Mouse (Mus musculus) ES-Bruce4 (cell line): ENCODE measurements around the gene Cd9. TPM values are rescaled to one million over a fixed set of nuclear protein-coding genes. Genes with fewer than 3 reads are reported as not detected.
A peak's percentile ranks its signal among the peaks of the same experiment; 100 is the strongest.

Experiments
- H3K27ac ChIP-seq: 2 replicates; pipeline ENCODE4 v1.5.1; 2012; ENCODE audit warnings: low read length, inconsistent platforms; ENCODE audit not compliant: insufficient read depth
- H3K27me3 ChIP-seq: 2 replicates; pipeline ENCODE4 v1.6.1; 2012; ENCODE audit warnings: mild to moderate bottlenecking, low read length, inconsistent platforms; ENCODE audit not compliant: control insufficient read depth, poor library complexity, insufficient read depth, severe bottlenecking
- H3K36me3 ChIP-seq: 2 replicates; pipeline ENCODE4 v1.6.1; 2012; ENCODE audit warnings: inconsistent platforms, mild to moderate bottlenecking, low read length, moderate library complexity; ENCODE audit not compliant: control insufficient read depth, poor library complexity, insufficient read depth, severe bottlenecking
- H3K4me1 ChIP-seq: one replicate; pipeline ENCODE4 v1.8.1; 2011; ENCODE audit warnings: low read length; ENCODE audit not compliant: control insufficient read depth, insufficient read depth
- H3K4me3 ChIP-seq: 2 replicates; pipeline ENCODE4 v1.5.1; 2011; ENCODE audit warnings: low read depth, mild to moderate bottlenecking, low read length
- H3K9ac ChIP-seq: 2 replicates; pipeline ENCODE4 v1.6.1; 2012; ENCODE audit warnings: low read depth, mild to moderate bottlenecking, inconsistent platforms; ENCODE audit not compliant: poor library complexity, severe bottlenecking
- H3K9me3 ChIP-seq: replicated peaks from 2 replicates; pipeline ENCODE4 v1.6.1; 2012; ENCODE audit warnings: mild to moderate bottlenecking, low read length, inconsistent platforms; ENCODE audit not compliant: control insufficient read depth, poor library complexity, insufficient read depth, severe bottlenecking
- CTCF ChIP-seq: IDR thresholded peaks from one replicate; pipeline ENCODE4 v1.8.1; 2011; ENCODE audit warnings: low read depth, low read length
- EP300 ChIP-seq: IDR thresholded peaks from 2 replicates; pipeline ENCODE4 v1.6.1; 2011; ENCODE audit warnings: low read depth, low read length; ENCODE audit not compliant: insufficient read depth
- POLR2A ChIP-seq: IDR thresholded peaks from one replicate; pipeline ENCODE4 v1.8.1; 2011; ENCODE audit warnings: low read length; ENCODE audit not compliant: insufficient read depth
- polyA plus RNA-seq: library from polyadenylated mRNA; stranded (reverse); fragments of >200 nt; gene quantifications from 2 replicates; pipeline ENCODE4 v1.2.4, GENCODE M21; 2011; ENCODE audit warnings: low read depth; ENCODE audit not compliant: missing spikeins, insufficient read depth, insufficient read length

Gene Cd9
- polyA plus RNA-seq, 1 experiment = 417 TPM

- no peaks in the 10 kb centered on the region for H3K27me3 ChIP-seq
- no peak overlapping the region for H3K9ac ChIP-seq
- no peaks in the 10 kb centered on the region for H3K9me3 ChIP-seq
- H3K4me1 ChIP-seq = peaks cover 5% of the 10 kb centered on the region
- H3K36me3 ChIP-seq = no peaks in the 10 kb centered on the region
- H3K27ac ChIP-seq = 0 out of 2 replicates have a peak overlapping the region, but pooled peaks have one; percentile 16
- 0 out of 2 replicates have a peak, but pooled peaks have one; percentile 19 for TF ChIP-seq EP300
- TF ChIP-seq CTCF = no peak
- no peak overlapping the region for H3K4me3 ChIP-seq
These were observed 74.0 kb downstream of the Cd9 start for GRCm38 (mm10) chr6:125420458-125421063.

- TF ChIP-seq EP300 (no peak), CTCF (peak; percentile 75)
- Histone ChIP-seq H3K4me3 (no peak overlapping the region), H3K9me3 (no peaks in the 10 kb centered on the region), H3K36me3 (no peaks in the 10 kb centered on the region), H3K4me1 (peaks cover 5% of the 10 kb centered on the region), H3K27ac (no peak overlapping the region), H3K9ac (no peak overlapping the region), H3K27me3 (no peaks in the 10 kb centered on the region)
These were observed 75.8 kb downstream of the Cd9 start for GRCm38 (mm10) chr6:125418744-125419143.

GRCm38 (mm10) chr6:125413326-125413725, 81.3 kb downstream of the Cd9 start:
- no peak overlapping the region for H3K4me3 ChIP-seq

GRCm38 (mm10) chr6:125411661-125412060, 82.9 kb downstream of the Cd9 start:
- H3K4me3 ChIP-seq = no peak overlapping the region
- H3K4me1 ChIP-seq = peaks cover 6% of the 10 kb centered on the region
- no peaks in the 10 kb centered on the region for H3K27me3 ChIP-seq
- no peaks in the 10 kb centered on the region for H3K36me3 ChIP-seq
- TF ChIP-seq CTCF (no peak), EP300 (no peak), POLR2A (no peak)
- no peaks in the 10 kb centered on the region for H3K9me3 ChIP-seq
- H3K9ac ChIP-seq = no peak overlapping the region
- H3K27ac ChIP-seq = peak overlapping the region; percentile 88

More at GRCm38 (mm10) chr6:125413326-125413725, 81.3 kb downstream of the Cd9 start:
- no peak for TF ChIP-seq EP300
- TF ChIP-seq POLR2A = no peak
- TF ChIP-seq CTCF = no peak
- no peaks in the 10 kb centered on the region for H3K27me3 ChIP-seq
- H3K9ac ChIP-seq = no peak overlapping the region
- H3K4me1 ChIP-seq = peaks cover 6% of the 10 kb centered on the region
- H3K27ac ChIP-seq = peak overlapping the region; percentile 2; the same call in 1 of the 2 replicates
- no peaks in the 10 kb centered on the region for H3K9me3 ChIP-seq
- H3K36me3 ChIP-seq = no peaks in the 10 kb centered on the region

GRCm38 (mm10) chr6:125410995-125411547, 83.5 kb downstream of the Cd9 start:
- H3K27ac ChIP-seq = peak overlapping the region; percentile 85
- no peaks in the 10 kb centered on the region for H3K27me3 ChIP-seq
- peaks cover 6% of the 10 kb centered on the region for H3K4me1 ChIP-seq
- no peaks in the 10 kb centered on the region for H3K9me3 ChIP-seq
- H3K4me3 ChIP-seq = peak overlapping the region; percentile 47
- H3K36me3 ChIP-seq = no peaks in the 10 kb centered on the region
- TF ChIP-seq POLR2A = no peak
- TF ChIP-seq EP300 = peak; percentile 82
- H3K9ac ChIP-seq = peak overlapping the region; percentile 39; the same call in 1 of the 2 replicates

GRCm38 (mm10) chr6:125410551-125410950, 84.0 kb downstream of the Cd9 start:
- H3K27me3 ChIP-seq = no peaks in the 10 kb centered on the region
- peak overlapping the region; percentile 39 for H3K9ac ChIP-seq
- H3K27ac ChIP-seq = peak overlapping the region; percentile 85
- H3K36me3 ChIP-seq = no peaks in the 10 kb centered on the region
- no peak for TF ChIP-seq EP300
- no peak for TF ChIP-seq POLR2A
- TF ChIP-seq CTCF = no peak
- peaks cover 7% of the 10 kb centered on the region for H3K4me1 ChIP-seq
- H3K4me3 ChIP-seq = peak overlapping the region; percentile 47
- H3K9me3 ChIP-seq = no peaks in the 10 kb centered on the region

Other genes with a start within 250 kb of the Cd9 start
- gene Tuba3a, start 208.7 kb downstream of the Cd9 start, polyA plus RNA-seq = 2.2 and 3.6 TPM in 2 replicates
- 8.0 and 9.5 TPM in 2 replicates for gene Ltbr, start 180.9 kb downstream of the Cd9 start, polyA plus RNA-seq
- 2.0 and 2.3 TPM in 2 replicates for gene Scnn1a, start 174.1 kb downstream of the Cd9 start, polyA plus RNA-seq
- gene Tnfrsf1a, start 145.4 kb downstream of the Cd9 start, polyA plus RNA-seq = 13.1 and 19.8 TPM in 2 replicates
- gene Plekhg6, start 114.0 kb downstream of the Cd9 start, polyA plus RNA-seq = 2.3 and 2.5 TPM in 2 replicates
- gene Vwf, start 52.0 kb upstream of the Cd9 start, polyA plus RNA-seq = 2.7 and 3.2 TPM in 2 replicates
- not detected in 2 replicates for gene Ano2, start 195.6 kb upstream of the Cd9 start, polyA plus RNA-seq